Mouse (Mus musculus) heart, adult 2 months (tissue): ENCODE measurements around the gene Clhc1. TPM values are rescaled to one million over a fixed set of nuclear protein-coding genes. Genes with fewer than 3 reads are reported as not detected.
"Not testable (repeated sequence)": the region's sequence is repeated elsewhere in the genome, so short reads cannot be mapped to it uniquely, and the experiment has no call there.

ENCODE experiments used
- DNase-seq, 2 experiments: peaks; one replicate each; pipeline ENCODE4 v3.0.0; 2021
- H3K27ac ChIP-seq: fragments of 200-600 bp; 2 replicates; pipeline ENCODE4 v1.8.1; 2022
- H3K27me3 ChIP-seq: fragments of 200-500 bp; 2 replicates; pipeline ENCODE4 v1.6.1; 2012; ENCODE audit warnings: mild to moderate bottlenecking, low read length, inconsistent platforms, mixed read lengths; ENCODE audit not compliant: control insufficient read depth, insufficient read depth
- H3K36me3 ChIP-seq: fragments of 200-500 bp; 2 replicates; pipeline ENCODE4 v1.6.1; 2012; ENCODE audit warnings: low read length, inconsistent platforms; ENCODE audit not compliant: control insufficient read depth, insufficient read depth
- H3K4me1 ChIP-seq: fragments of 200-500 bp; 2 replicates; pipeline ENCODE4 v1.6.1; 2011; ENCODE audit warnings: low read length; ENCODE audit not compliant: control insufficient read depth, insufficient read depth
- H3K4me3 ChIP-seq: fragments of 200-600 bp; 2 replicates; pipeline ENCODE4 v1.8.1; 2022
- H3K79me2 ChIP-seq: fragments of 200-500 bp; replicated peaks from 2 replicates; pipeline ENCODE4 v1.6.1; 2012; ENCODE audit warnings: mild to moderate bottlenecking, inconsistent platforms, low read length, moderate library complexity, mixed read lengths; ENCODE audit not compliant: control insufficient read depth, insufficient read depth
- H3K9ac ChIP-seq: fragments of 200-500 bp; 2 replicates; pipeline ENCODE4 v1.6.1; 2012; ENCODE audit warnings: low read depth, mild to moderate bottlenecking, control low read depth, inconsistent platforms, low read length, mixed read lengths
- CTCF ChIP-seq: fragments of 200-600 bp; IDR thresholded peaks from 2 replicates; pipeline ENCODE4 v1.8.1; 2022; ENCODE audit warnings: antibody characterized with exemption, mild to moderate bottlenecking, moderate library complexity
- EP300 ChIP-seq: fragments of 200-500 bp; IDR thresholded peaks from 2 replicates; pipeline ENCODE4 v1.6.1; 2011; ENCODE audit warnings: low read depth, low read length, control low read depth; ENCODE audit not compliant: insufficient read depth
- POLR2A ChIP-seq: fragments of 200-500 bp; IDR thresholded peaks from 2 replicates; pipeline ENCODE4 v1.6.1; 2011; ENCODE audit warnings: mild to moderate bottlenecking, low read depth, low read length, control low read depth; ENCODE audit not compliant: insufficient read depth
- WGBS: fragments of 180-500 bp; shearing (Covaris S2); methylation state at CpG from one replicate; pipeline ENCODE4 v1.1.7; 2018; 5-methylcytosine and 5-hydroxymethylcytosine counted together
- intact Hi-C: fragments of 180-260 bp; cut with DNase I; formaldehyde crosslinking; loops from one replicate; pipeline ENCODE4 v1.15.1; 2025
- polyA plus RNA-seq: library from polyadenylated mRNA; depleted of rRNA; stranded (reverse); fragments of >200 nt; gene quantifications from 2 replicates; pipeline ENCODE4 v1.2.3, GENCODE M21; 2012
- total RNA-seq, 2 experiments: library from RNA; stranded (reverse); gene quantifications; 2 replicates each; pipeline ENCODE4 v1.2.3; 2021

The Clhc1 gene
- total and polyA plus RNA-seq, 3 experiments, result not detected

DNA sequence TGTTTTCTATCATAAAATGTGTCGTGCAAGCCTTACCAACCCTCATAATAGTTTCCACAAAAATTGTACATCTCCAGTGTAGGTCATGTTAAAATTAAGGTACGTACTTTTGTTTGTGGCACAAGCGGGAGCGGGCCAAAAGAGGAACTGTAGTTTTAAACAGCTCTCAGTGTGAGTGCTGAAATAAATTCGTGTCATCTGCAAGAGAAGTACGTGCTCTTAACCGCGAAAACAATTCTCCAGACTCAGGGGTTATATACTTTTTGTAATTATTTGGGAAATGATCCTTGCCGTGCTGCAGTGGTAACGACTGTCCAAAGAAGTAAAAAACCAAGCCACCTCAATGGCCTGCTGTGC is 33.4 kb upstream of the Clhc1 start:
- WGBS, result 21% methylated on average over 10 of the region's 10 CpGs
- no peak for DNase-seq

DNA sequence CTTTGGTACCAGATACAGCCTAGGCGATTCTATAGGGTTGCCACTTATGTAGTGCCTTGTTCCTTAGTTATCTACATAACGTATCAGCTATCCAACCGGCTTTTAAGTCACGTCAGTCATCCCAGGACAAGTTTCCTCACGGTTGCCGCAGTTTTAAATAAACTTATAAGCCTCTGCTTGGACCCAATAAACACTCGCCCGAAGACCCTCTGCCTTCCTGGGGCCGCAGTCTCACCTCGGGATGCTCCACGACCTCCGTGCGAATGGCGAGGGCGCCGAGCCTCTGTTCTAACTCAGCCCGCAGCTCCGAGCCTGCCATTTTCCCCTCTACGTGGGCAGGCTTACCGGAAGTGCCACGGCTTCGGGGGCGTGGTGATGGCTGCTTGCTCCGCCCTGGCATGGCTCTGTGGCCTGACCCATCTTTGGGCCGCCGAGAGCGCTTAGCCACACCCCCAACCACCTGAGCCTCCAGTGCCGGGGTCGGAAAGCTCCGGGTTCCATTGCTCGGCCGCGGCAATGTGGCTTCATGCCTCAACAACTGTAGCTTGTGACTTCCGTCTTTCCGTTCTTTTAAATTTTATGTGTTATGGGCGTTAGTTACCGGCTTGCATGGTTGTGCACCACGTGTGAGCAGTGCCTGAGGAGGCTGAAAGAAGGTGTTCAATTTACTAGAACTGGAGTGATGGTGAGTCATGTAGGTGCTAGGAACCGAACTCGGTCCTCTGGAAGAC is 32.9 kb upstream of the Clhc1 start, which contains the start of gene Prorsd1:
Gene Prorsd1 (minus strand): TSS at position 352 of the 731 bp plus-strand sequence.
- no peaks in the 10 kb centered on the region for H3K27me3 ChIP-seq
- 3% methylated on average over 40 of the region's 40 CpGs for WGBS

More for the DNA sequence above, 33.4 kb upstream of the Clhc1 start:
- Histone ChIP-seq H3K4me1 (peaks cover 1% of the 10 kb centered on the region; the same call in 1 of the 2 replicates), H3K36me3 (peaks cover 3% of the 10 kb centered on the region), H3K9ac (peak overlapping the region; percentile 82), H3K27ac (peak overlapping the region; percentile 72), H3K79me2 (no peaks in the 10 kb centered on the region), H3K4me3 (peak overlapping the region; percentile 64), H3K27me3 (no peaks in the 10 kb centered on the region)
- intact Hi-C loops, result loop anchor here (10.0 kb wide), 1 partner anchor 340 kb away; the partner anchor contains the start of gene Ppp4r3b
- no peak for TF ChIP-seq EP300
- TF ChIP-seq CTCF, result no peak
- no peak for TF ChIP-seq POLR2A

DNA sequence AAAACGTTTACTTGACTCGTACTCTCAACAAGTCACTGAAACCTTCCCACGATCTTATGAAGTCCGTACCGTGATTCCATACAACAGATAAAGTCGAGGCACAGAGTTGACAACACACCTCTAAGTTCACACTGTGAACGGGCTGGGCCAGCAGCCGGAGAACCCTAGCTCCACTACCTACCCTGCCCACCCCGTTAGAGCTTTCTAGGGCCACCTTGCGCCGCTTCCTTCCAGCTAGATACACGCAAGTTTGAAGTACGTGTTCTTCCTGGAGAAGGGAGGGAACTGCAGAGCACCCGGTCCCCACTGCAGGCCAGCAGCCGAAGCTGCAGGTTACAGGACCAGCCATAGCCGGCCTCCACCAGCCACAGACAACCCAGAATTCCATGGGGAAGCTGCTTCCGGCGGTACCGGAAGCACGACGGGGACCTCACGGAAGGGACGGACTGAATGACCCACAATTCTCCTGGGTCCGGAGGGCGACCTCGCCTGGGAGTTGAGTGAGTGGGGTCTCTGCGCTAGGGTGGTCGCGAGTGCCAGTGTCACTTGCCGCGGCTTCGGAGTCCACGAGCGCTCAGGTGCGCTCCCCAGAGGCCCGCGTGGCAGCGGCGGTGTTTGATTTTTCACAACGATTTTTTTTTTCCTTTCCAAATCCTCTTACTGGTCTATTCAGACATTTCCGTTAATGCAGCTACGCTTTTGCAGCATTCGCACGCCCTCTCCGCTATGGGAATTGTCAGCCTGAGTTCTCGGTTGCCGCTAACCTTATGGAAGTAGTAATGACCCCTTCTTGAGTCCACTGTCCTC is 21.6 kb upstream of the Clhc1 start, which contains the start of gene Mtif2:
Gene Mtif2 (plus strand): TSS at position 421 of the 807 bp plus-strand sequence.
- Histone ChIP-seq H3K4me3 (peak within 1 kb of the TSS; percentile 94), H3K9ac (peak within 1 kb of the TSS; percentile 92), H3K27ac (peak within 1 kb of the TSS; percentile 88), H3K4me1 (peaks cover 1% of the 10 kb centered on the region; the same call in 1 of the 2 replicates), H3K27me3 (no peaks in the 10 kb centered on the region), H3K36me3 (peaks cover 7% of the 10 kb centered on the region), H3K79me2 (no peaks in the 10 kb centered on the region)
- peak; percentile 80 to 85 for DNase-seq
- 2% methylated on average over 47 of the region's 47 CpGs for WGBS
- intact Hi-C loops, result loop anchor here (5.0 kb wide), 2 partner anchors 154 to 259 kb away; partner anchors contain the start of gene Ccdc88a
- peak; percentile 95 for TF ChIP-seq POLR2A
- TF ChIP-seq CTCF, result peak; percentile 35
- peak; percentile 34; the same call in 1 of the 2 replicates for TF ChIP-seq EP300

More for the DNA sequence above, 32.9 kb upstream of the Clhc1 start, which contains the start of gene Prorsd1:
- TF ChIP-seq EP300, result 0 out of 2 replicates have a peak, but pooled peaks have one; percentile 10
- TF ChIP-seq POLR2A, result peak; percentile 92
- no peak for TF ChIP-seq CTCF
- Histone ChIP-seq H3K79me2 (no peaks in the 10 kb centered on the region), H3K27ac (peak within 1 kb of the TSS; percentile 72), H3K4me1 (peaks cover 1% of the 10 kb centered on the region; the same call in 1 of the 2 replicates), H3K36me3 (peaks cover 3% of the 10 kb centered on the region), H3K4me3 (peak within 1 kb of the TSS; percentile 64), H3K9ac (peak within 1 kb of the TSS; percentile 82)
- intact Hi-C loops, result loop anchor here (10.0 kb wide), 1 partner anchor 340 kb away; the partner anchor contains the start of gene Ppp4r3b
- DNase-seq, result peak; percentile 91 to 93

GRCm38 (mm10) chr11:29538201-29538600 is 9.5 kb upstream of the Clhc1 start:
- Histone ChIP-seq H3K9ac (no peak overlapping the region), H3K27me3 (no peaks in the 10 kb centered on the region), H3K4me1 (no peaks in the 10 kb centered on the region), H3K27ac (no peak overlapping the region), H3K79me2 (no peaks in the 10 kb centered on the region), H3K4me3 (no peak overlapping the region), H3K36me3 (peaks cover 6% of the 10 kb centered on the region)
- 100% methylated on average over 1 of the region's 1 CpGs for WGBS
- no peak for DNase-seq
- intact Hi-C loops, result loop anchor here (5.0 kb wide), 1 partner anchor 654 kb away; no protein-coding TSS in a partner anchor
- TF ChIP-seq EP300 (no peak), CTCF (no peak), POLR2A (no peak)

- Histone ChIP-seq H3K4me1 (peaks cover 1% of the 10 kb centered on the region), H3K4me3 (no peak overlapping the region), H3K27me3 (no peaks in the 10 kb centered on the region), H3K9ac (no peak overlapping the region), H3K79me2 (no peaks in the 10 kb centered on the region), H3K27ac (no peak overlapping the region), H3K36me3 (peaks cover 24% of the 10 kb centered on the region)
- TF ChIP-seq POLR2A (no peak), CTCF (no peak), EP300 (no peak)
- no peak for DNase-seq
- intact Hi-C loops, result loop anchor here (2.0 to 10.0 kb wide), 2 partner anchors 16 to 480 kb away; partner anchors contain the start of gene Eml6
- WGBS, result 90% methylated on average over 3 of the region's 3 CpGs
These were observed 3.4 kb upstream of the Clhc1 start for GRCm38 (mm10) chr11:29544225-29544945.

GRCm38 (mm10) chr11:29545150-29545752 is 2.5 kb upstream of the Clhc1 start:
- H3K9ac ChIP-seq, DNase-seq, H3K4me3 ChIP-seq, H3K4me1 ChIP-seq, H3K27me3 ChIP-seq, H3K79me2 ChIP-seq, H3K27ac ChIP-seq: not testable (repeated sequence)
- intact Hi-C loops, result loop anchor here (2.0 to 10.0 kb wide), 3 partner anchors 16 to 480 kb away; partner anchors contain the start of genes Ccdc88a and Eml6
- 93% methylated on average over 4 of the region's 4 CpGs for WGBS
- H3K36me3 ChIP-seq, result peaks cover 24% of the 10 kb centered on the region

- DNase-seq, H3K4me1 ChIP-seq, H3K27me3 ChIP-seq, H3K27ac ChIP-seq, H3K9ac ChIP-seq, H3K4me3 ChIP-seq, H3K79me2 ChIP-seq: not testable (repeated sequence)
- intact Hi-C loops, result loop anchor here (5.0 to 10.0 kb wide), 2 partner anchors 174 to 479 kb away; partner anchors contain the start of genes Ccdc88a and Eml6
- 84% methylated on average over 2 of the region's 2 CpGs for WGBS
- H3K36me3 ChIP-seq, result peaks cover 23% of the 10 kb centered on the region
These were observed 1.5 kb upstream of the Clhc1 start for GRCm38 (mm10) chr11:29546297-29546696.
